ENCODE assay signal across 9 mouse cellular contexts in the genomic region with DNA sequence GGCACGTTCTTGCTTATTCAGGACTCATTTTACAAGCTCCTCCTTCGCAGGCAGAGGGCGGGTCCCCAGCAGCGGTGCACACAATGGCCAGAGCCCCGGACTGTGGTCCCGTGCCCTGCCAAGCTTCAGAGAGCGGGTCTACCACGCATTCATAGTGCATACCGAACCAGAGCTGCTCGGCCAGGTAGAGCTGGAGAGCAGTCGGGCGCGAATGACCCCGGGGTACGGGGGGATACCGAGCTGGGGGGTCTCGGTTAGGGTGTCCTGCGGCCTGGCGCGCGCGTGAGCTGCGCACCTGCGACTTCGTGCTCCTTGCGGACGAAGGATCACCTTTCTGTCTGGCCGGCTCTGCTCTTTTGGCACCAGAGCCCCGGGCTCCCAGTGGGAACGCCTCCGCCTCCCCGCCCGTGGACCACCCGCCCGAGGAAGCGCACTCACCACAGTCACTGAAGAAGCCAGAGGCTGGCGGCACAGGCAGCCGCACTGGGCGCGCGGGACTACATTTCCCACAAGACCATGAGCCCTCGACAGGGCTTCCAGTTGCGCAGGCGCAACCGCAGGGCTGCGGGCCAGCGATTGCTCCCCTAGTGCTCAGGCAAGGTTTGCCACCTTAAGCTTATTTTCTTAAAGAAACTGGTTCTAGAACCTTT. TPM values are rescaled to one million over a fixed set of nuclear protein-coding genes. Genes with fewer than 3 reads are reported as not detected.
DNase-seq lines count a peak whose midpoint lies in the region; ATAC-seq and TF ChIP-seq lines count a peak whose summit lies in the region.
"Had no signal": no experiment of that assay in that cellular context is flagged by ENCODE, and none has a peak within 500 bp of the region (broad histone marks: within the 10 kb centered on the region; RNA-seq: fewer than 3 reads in every experiment).

A gene (minus strand): TSS at position 495 of the 650 bp plus-strand sequence.

- H3ac ChIP-seq in C2C12 (ENCODE audit: control insufficient read depth, insufficient read length, low read depth), result peak within 1 kb of the TSS; percentile 79

- no peaks in the 10 kb centered on the region for H3K79me2 ChIP-seq in C2C12 (ENCODE audit: control insufficient read depth, insufficient read depth)

- peak; percentile 97 for ATAC-seq in forebrain, embryonic 12.5 days (ENCODE audit: low FRiP score)
- ATAC-seq in heart, postnatal 0 days (ENCODE audit: insufficient read depth, low read depth), result peak; percentile 99
- ATAC-seq in liver, embryonic 14.5 days (ENCODE audit: insufficient read depth), result peak; percentile 93
- peak; percentile 98 for ATAC-seq in neural tube, embryonic 12.5 days (ENCODE audit: low FRiP score, low read depth)
- peak; percentile 99 for ATAC-seq in stomach, postnatal 0 days (ENCODE audit: low FRiP score, low TSS enrichment)

- no peaks in the 10 kb centered on the region for H3K4me1 ChIP-seq in brown adipose tissue, adult 24 weeks (ENCODE audit: control insufficient read depth, insufficient read depth, insufficient read length, low read length)
- no peaks in the 10 kb centered on the region for H3K4me1 ChIP-seq in forebrain, embryonic 12.5 days
- H3K4me1 ChIP-seq in heart, postnatal 0 days (ENCODE audit: control insufficient read depth, insufficient read depth), result peaks cover 5% of the 10 kb centered on the region; the same call in 1 of the 2 replicates
- no peaks in the 10 kb centered on the region; a peak in 1 of 4 replicates for H3K4me1 ChIP-seq in liver, embryonic 14.5 days (replicated peaks; ENCODE audit: control insufficient read depth in 2 of 2, insufficient read depth in 2 of 2, low read length in 1 of 2)
- no peaks in the 10 kb centered on the region for H3K4me1 ChIP-seq in neural tube, embryonic 12.5 days
- no peaks in the 10 kb centered on the region for H3K4me1 ChIP-seq in stomach, postnatal 0 days (replicated peaks; ENCODE audit: control insufficient read depth, insufficient read depth)

- peak within 1 kb of the TSS; percentile 47 for H3K4me2 ChIP-seq in forebrain, embryonic 12.5 days
- peak within 1 kb of the TSS; percentile 96 for H3K4me2 ChIP-seq in heart, postnatal 0 days (ENCODE audit: low read depth, low read length)
- peak within 1 kb of the TSS; percentile 72 for H3K4me2 ChIP-seq in liver, embryonic 14.5 days (ENCODE audit: low read depth)
- H3K4me2 ChIP-seq in neural tube, embryonic 12.5 days (replicated peaks), result peak within 1 kb of the TSS; percentile 52
- peak within 1 kb of the TSS; percentile 73 for H3K4me2 ChIP-seq in stomach, postnatal 0 days (replicated peaks; ENCODE audit: low read depth)

- no peak for TF ChIP-seq CTCF in C2C12 (IDR thresholded peaks at IDR 0.05; ENCODE audit: control insufficient read depth, insufficient read depth, insufficient read length)
- peak; percentile 61 for TF ChIP-seq CTCF in heart, postnatal 0 days (IDR thresholded peaks at IDR 0.05; ENCODE audit: low read depth)
- TF ChIP-seq CTCF in liver, embryonic 14.5 days (IDR thresholded peaks at IDR 0.05; ENCODE audit: low read depth), result peak; percentile 68
- TF ChIP-seq CTCF in stomach, postnatal 0 days (IDR thresholded peaks at IDR 0.05; ENCODE audit: low read depth), result peak; percentile 78

- peaks cover 22% of the 10 kb centered on the region for H3K9me3 ChIP-seq in forebrain, embryonic 12.5 days
- H3K9me3 ChIP-seq in heart, postnatal 0 days (replicated peaks; ENCODE audit: control insufficient read depth, low read length), result no peaks in the 10 kb centered on the region
- H3K9me3 ChIP-seq in liver, embryonic 14.5 days (ENCODE audit: control insufficient read depth, low read length), result no peaks in the 10 kb centered on the region
- peaks cover 24% of the 10 kb centered on the region for H3K9me3 ChIP-seq in neural tube, embryonic 12.5 days
- no peaks in the 10 kb centered on the region for H3K9me3 ChIP-seq in stomach, postnatal 0 days (ENCODE audit: control insufficient read depth, low read length)

- peak within 1 kb of the TSS; percentile 40 for H3K4me3 ChIP-seq in C2C12 (ENCODE audit: insufficient read depth, poor library complexity, severe bottlenecking)
- peak within 1 kb of the TSS; percentile 79 for H3K4me3 ChIP-seq in brown adipose tissue, adult 24 weeks (ENCODE audit: insufficient read depth, low read depth, low read length)
- peak within 1 kb of the TSS; percentile 83 for H3K4me3 ChIP-seq in forebrain, embryonic 12.5 days (replicated peaks)
- H3K4me3 ChIP-seq in heart, postnatal 0 days (ENCODE audit: low read depth, low read length), result peak within 1 kb of the TSS; percentile 96
- H3K4me3 ChIP-seq in liver, embryonic 14.5 days (ENCODE audit: insufficient read depth in 1 of 2, low read depth in 2 of 2, low read length in 2 of 2), result peak within 1 kb of the TSS; percentile 76 to 91
- H3K4me3 ChIP-seq in neural tube, embryonic 12.5 days, result peak within 1 kb of the TSS; percentile 64
- H3K4me3 ChIP-seq in stomach, postnatal 0 days (ENCODE audit: low read depth, low read length), result peak within 1 kb of the TSS; percentile 84

- TF ChIP-seq EP300 in heart, postnatal 0 days (IDR thresholded peaks at IDR 0.05; ENCODE audit: low read depth), result no peak
- no peak for TF ChIP-seq EP300 in liver, embryonic 14.5 days (IDR thresholded peaks at IDR 0.05; ENCODE audit: low read depth)
- no peak for TF ChIP-seq EP300 in stomach, postnatal 0 days (optimal IDR thresholded peaks at IDR 0.05)

- H3K9ac ChIP-seq in forebrain, embryonic 12.5 days, result peak within 1 kb of the TSS; percentile 93
- peak within 1 kb of the TSS; percentile 76 for H3K9ac ChIP-seq in heart, postnatal 0 days (replicated peaks; ENCODE audit: low read depth, low read length)
- peak within 1 kb of the TSS; percentile 70 for H3K9ac ChIP-seq in liver, embryonic 14.5 days (replicated peaks)
- peak within 1 kb of the TSS; percentile 81 for H3K9ac ChIP-seq in neural tube, embryonic 12.5 days
- H3K9ac ChIP-seq in stomach, postnatal 0 days (ENCODE audit: low read length), result peak within 1 kb of the TSS; percentile 82

- H3K36me3 ChIP-seq in C2C12 (ENCODE audit: control insufficient read depth, insufficient read depth), result no peaks in the 10 kb centered on the region
- H3K36me3 ChIP-seq in forebrain, embryonic 12.5 days (replicated peaks), result peaks cover 29% of the 10 kb centered on the region
- H3K36me3 ChIP-seq in heart, postnatal 0 days (replicated peaks; ENCODE audit: control insufficient read depth, insufficient read depth, low read length), result peaks cover 12% of the 10 kb centered on the region
- H3K36me3 ChIP-seq in liver, embryonic 14.5 days (replicated peaks; ENCODE audit: control insufficient read depth, insufficient read depth, low read depth), result no peaks in the 10 kb centered on the region; the same call in 1 of the 2 replicates
- peaks cover 30% of the 10 kb centered on the region for H3K36me3 ChIP-seq in neural tube, embryonic 12.5 days
- H3K36me3 ChIP-seq in stomach, postnatal 0 days (ENCODE audit: control insufficient read depth, insufficient read depth, low read length), result no peaks in the 10 kb centered on the region

- no peaks in the 10 kb centered on the region for H3K79me3 ChIP-seq in C2C12 (ENCODE audit: low read depth)

- DNase-seq in heart, postnatal 0 days (ENCODE audit: low spot score), result peak; percentile 88
- DNase-seq in kidney, postnatal 36 days, result peak; percentile 94 to 95
- DNase-seq in liver, embryonic 14.5 days (ENCODE audit: low read depth in 3 of 3, low spot score in 3 of 3), result peak; percentile 57 to 66 (median 61)
- peak; percentile 91 for DNase-seq in stomach, postnatal 0 days (ENCODE audit: low spot score)

- under 1% methylated on average over 47 of the region's 47 CpGs for WGBS in forebrain, embryonic 12.5 days
- under 1% methylated on average over 47 of the region's 47 CpGs for WGBS in heart, postnatal 0 days
- WGBS in liver, embryonic 14.5 days (ENCODE audit: insufficient replicate concordance), result under 1% methylated on average over 47 of the region's 47 CpGs
- WGBS in neural tube, embryonic 12.5 days, result under 1% methylated on average over 47 of the region's 47 CpGs
- WGBS in stomach, postnatal 0 days, result under 1% methylated on average over 45 of the region's 47 CpGs

- H3K27ac ChIP-seq in brown adipose tissue, adult 24 weeks (replicated peaks; ENCODE audit: low read depth, low read length), result no peak within 1 kb of the TSS
- peak within 1 kb of the TSS; percentile 81 for H3K27ac ChIP-seq in forebrain, embryonic 12.5 days
- H3K27ac ChIP-seq in heart, postnatal 0 days (ENCODE audit: low read depth), result peak within 1 kb of the TSS; percentile 59; the same call in 1 of the 2 replicates
- H3K27ac ChIP-seq in liver, embryonic 14.5 days, result no peak within 1 kb of the TSS
- H3K27ac ChIP-seq in neural tube, embryonic 12.5 days, result peak within 1 kb of the TSS; percentile 62; the same call in 1 of the 2 replicates
- peak within 1 kb of the TSS; percentile 25; the same call in 1 of the 2 replicates for H3K27ac ChIP-seq in stomach, postnatal 0 days (replicated peaks)

- H3K27me3 ChIP-seq in C2C12 (ENCODE audit: control insufficient read depth, insufficient read depth, insufficient read length), result no peaks in the 10 kb centered on the region
- H3K27me3 ChIP-seq in forebrain, embryonic 12.5 days, result no peaks in the 10 kb centered on the region
- no peaks in the 10 kb centered on the region for H3K27me3 ChIP-seq in heart, postnatal 0 days (ENCODE audit: control insufficient read depth, insufficient read depth, low read length)
- H3K27me3 ChIP-seq in liver, embryonic 14.5 days (ENCODE audit: control insufficient read depth, insufficient read depth, low read length), result no peaks in the 10 kb centered on the region
- no peaks in the 10 kb centered on the region for H3K27me3 ChIP-seq in neural tube, embryonic 12.5 days (replicated peaks)
- no peaks in the 10 kb centered on the region for H3K27me3 ChIP-seq in stomach, postnatal 0 days (ENCODE audit: control insufficient read depth, insufficient read depth, low read length)

TF ChIP-seq in C2C12, 6 proteins besides CTCF, POLR2A, EP300 and RAD21:
- TF ChIP-seq MAX (IDR thresholded peaks at IDR 0.05) (no peak), USF1 (IDR thresholded peaks at IDR 0.05; ENCODE audit: low read depth) (no peak), FOSL1 (IDR thresholded peaks at IDR 0.05; ENCODE audit: insufficient read depth, low read length, poor library complexity, severe bottlenecking) (no peak)
TF ChIP-seq in C2C12: peak in this region for 0.

RNA-seq across cellular contexts. Expression of the gene that starts here (rescaled TPM):
- polyA plus RNA-seq in C2C12 (2012; fragmentation: generic; extraction: Trizol), result 0.69 TPM
- polyA plus RNA-seq in brown adipose tissue, adult 24 weeks (2012; ENCODE audit: insufficient read depth, insufficient read length, missing spikeins), result 8.5 and 9.8 TPM in 2 replicates
- 34.8 and 42.0 TPM in 2 replicates for polyA plus RNA-seq in forebrain, embryonic 12.5 days (2016; fragmentation: Nextera tagmentation; extraction: Ambion mirVana)
- 2.4 and 19.3 TPM in 2 replicates for total RNA-seq in heart, postnatal 0 days (2014; rRNA removed; ENCODE audit: low replicate concordance)
- 5.3 and 5.5 TPM in 2 replicates for polyA plus RNA-seq in heart, postnatal 0 days (2015; fragmentation: Nextera tagmentation; extraction: Ambion mirVana)
- polyA plus RNA-seq in liver, embryonic 14.5 days (2012; rRNA removed), result 0.45 and 0.70 TPM in 2 replicates
- polyA plus RNA-seq in liver, embryonic 14.5 days (2014; fragmentation: Nextera tagmentation; extraction: Ambion mirVana), result 2.0 and 2.6 TPM in 2 replicates
- polyA plus RNA-seq in neural tube, embryonic 12.5 days (2016; fragmentation: Nextera tagmentation; extraction: Ambion mirVana), result 32.6 and 33.0 TPM in 2 replicates
- 3.9 and 4.6 TPM in 2 replicates for polyA plus RNA-seq in stomach, postnatal 0 days (2015; fragmentation: Nextera tagmentation; extraction: Ambion mirVana)
- total RNA-seq: MEL had no signal

Comparison
In these comparisons a context has a peak if more than half of its experiments do, and no peak if none do; other contexts are left out.
1. H3K4me3 ChIP-seq: peak in every context shown above with its lines; median percentile 96 in heart, postnatal 0 days; 84 in stomach, postnatal 0 days; 84 in liver, embryonic 14.5 days; 83 in forebrain, embryonic 12.5 days; 79 in brown adipose tissue, adult 24 weeks; 64 in neural tube, embryonic 12.5 days; 40 in C2C12.
2. H3K27ac ChIP-seq: peak in forebrain, embryonic 12.5 days (single experiment), heart, postnatal 0 days (single experiment), neural tube, embryonic 12.5 days (single experiment) and stomach, postnatal 0 days (single experiment); none in brown adipose tissue, adult 24 weeks (single experiment) and liver, embryonic 14.5 days (single experiment).
3. Peak in every context shown above with its lines, with median percentiles within 50 percentile points of each other: ATAC-seq, H3K4me2 ChIP-seq, H3K9ac ChIP-seq and DNase-seq.